Mouse (Mus musculus) olfactory bulb, adult 2 months (tissue): Measurements from ENCODE around the gene Fasn.

ENCODE experiments used
- CTCF ChIP-seq: fragments of 200-500 bp; IDR thresholded peaks from 2 replicates; pipeline ENCODE4 v1.5.1; 2012; ENCODE audit warnings: low read depth, mild to moderate bottlenecking, low read length, moderate library complexity; ENCODE audit not compliant: insufficient read depth
- POLR2A ChIP-seq: fragments of 200-500 bp; IDR thresholded peaks from 2 replicates; pipeline ENCODE4 v1.6.1; 2012; ENCODE audit warnings: mild to moderate bottlenecking, low read depth, low read length, moderate library complexity; ENCODE audit not compliant: insufficient read depth

GRCm38 (mm10) chr11:120853788-120854187 is 29.4 kb upstream of the Fasn start:
- TF ChIP-seq POLR2A (no peak), CTCF (no peak)
